Mouse (Mus musculus): ENCODE results near the gene Hoxd1.

GRCm38 (mm10) chr2:74760146-74760545 is 2.6 kb upstream of the Hoxd1 start:
- TF ChIP-seq ZNF384 (IDR thresholded peaks at IDR 0.05; ENCODE audit: low read depth, low read length) (no peak), CHD2 (IDR thresholded peaks at IDR 0.05; ENCODE audit: low read depth, low read length) (no peak), HCFC1 (IDR thresholded peaks at IDR 0.05; ENCODE audit: borderline replicate concordance, insufficient read depth, low read length) (no peak), MAFK (IDR thresholded peaks at IDR 0.05; ENCODE audit: insufficient read depth, low read depth, low read length) (no peak)

Measured in ES-E14 (cell line).